Mouse (Mus musculus) CH12.LX (cell line): ENCODE data around the gene Kif28. TPM values are rescaled to one million over a fixed set of nuclear protein-coding genes. Genes with fewer than 3 reads are reported as not detected.

Source experiments
- DNase-seq: peaks from one replicate; pipeline ENCODE4 v3.0.0-alpha.2; 2013; ENCODE audit errors: extremely low read depth
- H3K27ac ChIP-seq: 2 replicates; pipeline ENCODE4 v1.5.1; 2012; ENCODE audit warnings: low read depth, mild to moderate bottlenecking, control low read depth, moderate library complexity; ENCODE audit not compliant: insufficient read depth
- H3K27me3 ChIP-seq: replicated peaks from 2 replicates; pipeline ENCODE3; 2012; ENCODE audit warnings: inconsistent platforms
- H3K36me3 ChIP-seq, 2 experiments: replicated peaks in 1 of 2; 2 replicates each; pipeline versions ENCODE3 to v1.6.1; 2012; ENCODE audit warnings: inconsistent platforms in 1 of 2, low read length in 1 of 2, mild to moderate bottlenecking in 1 of 2, mixed read lengths in 1 of 2, moderate library complexity in 1 of 2; ENCODE audit not compliant: control insufficient read depth in 1 of 2, insufficient read depth in 1 of 2
- H3K4me1 ChIP-seq, 2 experiments: 2 replicates each; pipeline ENCODE4 v1.6.1; 2012; ENCODE audit warnings: inconsistent platforms in 1 of 2, moderate library complexity in 1 of 2; ENCODE audit not compliant: insufficient read depth in 2 of 2, control insufficient read depth in 1 of 2
- H3K4me2 ChIP-seq: 2 replicates; pipeline ENCODE4 v1.6.1; 2012; ENCODE audit warnings: low read depth, mild to moderate bottlenecking, control low read depth; ENCODE audit not compliant: poor library complexity, insufficient read depth, severe bottlenecking
- H3K4me3 ChIP-seq, 3 experiments: fragments of 150-350 bp in 1 of 3; sonication (generic) in 1 of 3; replicated peaks in 1 of 3; 2 replicates each; pipeline versions ENCODE3 to v1.5.1; 2011 to 2012; ENCODE audit warnings: low read depth in 2 of 3, low read length in 2 of 3, mild to moderate bottlenecking in 2 of 3, moderate library complexity in 2 of 3, control low read depth in 1 of 3, improper control_type of control experiment in 1 of 3, inconsistent platforms in 1 of 3, mixed read lengths in 1 of 3; ENCODE audit not compliant: poor library complexity in 1 of 3
- H3K79me2 ChIP-seq: replicated peaks from 2 replicates; pipeline ENCODE4 v1.6.1; 2012; ENCODE audit warnings: mild to moderate bottlenecking, moderate library complexity; ENCODE audit not compliant: control insufficient read depth, poor library complexity, insufficient read depth, severe bottlenecking; ENCODE audit errors: extremely low read depth
- H3K9ac ChIP-seq: 2 replicates; pipeline ENCODE4 v1.6.1; 2012; ENCODE audit warnings: low read depth, mild to moderate bottlenecking, control low read depth, moderate library complexity; ENCODE audit not compliant: insufficient read depth
- H3K9me3 ChIP-seq: replicated peaks from 2 replicates; pipeline ENCODE3; 2012; ENCODE audit warnings: low read length, inconsistent platforms, mixed read lengths
- BHLHE40 ChIP-seq: IDR thresholded peaks from 2 replicates; pipeline ENCODE4 v1.6.1; 2011; ENCODE audit warnings: mild to moderate bottlenecking, low read depth, low read length, improper control_type of control experiment
- CHD1 ChIP-seq: IDR thresholded peaks from 2 replicates; pipeline ENCODE4 v1.6.1; 2012; ENCODE audit warnings: low read depth, low read length, improper control_type of control experiment, inconsistent platforms
- CHD2 ChIP-seq: IDR thresholded peaks from 2 replicates; pipeline ENCODE4 v1.6.1; 2011; ENCODE audit warnings: low read length, improper control_type of control experiment
- CTCF ChIP-seq, 2 experiments: IDR thresholded peaks in 1 of 2; conservative IDR thresholded peaks in 1 of 2; 2 replicates each; pipeline ENCODE4 v1.5.1; 2011 to 2012; ENCODE audit warnings: low read depth in 2 of 2, low read length in 2 of 2, improper control_type of control experiment in 1 of 2, inconsistent platforms in 1 of 2, mild to moderate bottlenecking in 1 of 2, moderate library complexity in 1 of 2
- E2F4 ChIP-seq: IDR thresholded peaks from 2 replicates; pipeline ENCODE4 v1.6.1; 2011; ENCODE audit warnings: low read depth, low read length, improper control_type of control experiment; ENCODE audit not compliant: insufficient replicate concordance
- ELF1 ChIP-seq: IDR thresholded peaks from 2 replicates; pipeline ENCODE4 v1.6.1; 2014; ENCODE audit warnings: low read depth, mild to moderate bottlenecking, inconsistent platforms, low read length, improper control_type of control experiment
- EP300 ChIP-seq: IDR thresholded peaks from 2 replicates; pipeline ENCODE4 v1.6.1; 2011; ENCODE audit warnings: low read length, improper control_type of control experiment
- GABPA ChIP-seq: IDR thresholded peaks from 2 replicates; pipeline ENCODE4 v1.6.1; 2012; ENCODE audit warnings: low read depth, low read length, improper control_type of control experiment, inconsistent platforms; ENCODE audit not compliant: insufficient replicate concordance
- IRF4 ChIP-seq: IDR thresholded peaks from 2 replicates; pipeline ENCODE4 v1.6.1; 2014; ENCODE audit warnings: low read depth, mild to moderate bottlenecking, inconsistent platforms, low read length, improper control_type of control experiment
- JUN ChIP-seq: IDR thresholded peaks from 2 replicates; pipeline ENCODE4 v1.6.1; 2011; ENCODE audit warnings: low read depth, mild to moderate bottlenecking, low read length, improper control_type of control experiment, moderate library complexity; ENCODE audit not compliant: insufficient read depth
- JUND ChIP-seq: conservative IDR thresholded peaks from 2 replicates; pipeline ENCODE4 v1.6.1; 2011; ENCODE audit warnings: low read depth, low read length, improper control_type of control experiment
- KAT2A ChIP-seq: IDR thresholded peaks from 2 replicates; pipeline ENCODE4 v1.6.1; 2012; ENCODE audit warnings: low read length, improper control_type of control experiment, inconsistent platforms; ENCODE audit not compliant: insufficient replicate concordance
- MAZ ChIP-seq: IDR thresholded peaks from 2 replicates; pipeline ENCODE4 v1.6.1; 2012; ENCODE audit warnings: low read depth, mild to moderate bottlenecking, inconsistent platforms, low read length, improper control_type of control experiment, moderate library complexity
- MYC ChIP-seq: IDR thresholded peaks from 2 replicates; pipeline ENCODE4 v1.6.1; 2011; ENCODE audit warnings: low read depth, mild to moderate bottlenecking, improper control_type of control experiment, low read length
- NELFE ChIP-seq: IDR thresholded peaks from 2 replicates; pipeline ENCODE4 v1.6.1; 2011; ENCODE audit warnings: low read depth, low read length, improper control_type of control experiment
- NRF1 ChIP-seq: IDR thresholded peaks from 2 replicates; pipeline ENCODE4 v1.6.1; 2014; ENCODE audit warnings: low read depth, mild to moderate bottlenecking, inconsistent platforms, low read length, improper control_type of control experiment, moderate library complexity
- POLR2A ChIP-seq: IDR thresholded peaks from 2 replicates; pipeline ENCODE4 v1.6.1; 2011; ENCODE audit warnings: low read depth, mild to moderate bottlenecking, improper control_type of control experiment, low read length
- RAD21 ChIP-seq: IDR thresholded peaks from 2 replicates; pipeline ENCODE4 v1.6.1; 2011; ENCODE audit warnings: low read depth, mild to moderate bottlenecking, low read length, improper control_type of control experiment, moderate library complexity
- RCOR1 ChIP-seq: conservative IDR thresholded peaks from 2 replicates; pipeline ENCODE4 v1.6.1; 2012; ENCODE audit warnings: low read depth, mild to moderate bottlenecking, inconsistent platforms, low read length, improper control_type of control experiment
- SMC3 ChIP-seq: IDR thresholded peaks from 2 replicates; pipeline ENCODE4 v1.6.1; 2011; ENCODE audit warnings: low read depth, low read length, improper control_type of control experiment
- TCF12 ChIP-seq: IDR thresholded peaks from 2 replicates; pipeline ENCODE4 v1.6.1; 2014; ENCODE audit warnings: low read depth, mild to moderate bottlenecking, inconsistent platforms, low read length, improper control_type of control experiment
- UBTF ChIP-seq: IDR thresholded peaks from 2 replicates; pipeline ENCODE4 v1.6.1; 2012; ENCODE audit warnings: low read depth, mild to moderate bottlenecking, inconsistent platforms, low read length, improper control_type of control experiment, moderate library complexity
- ZKSCAN1 ChIP-seq: IDR thresholded peaks from 2 replicates; pipeline ENCODE4 v1.6.1; 2012; ENCODE audit warnings: low read depth, inconsistent platforms, low read length, improper control_type of control experiment, borderline replicate concordance
- ZMIZ1 ChIP-seq: IDR thresholded peaks from 2 replicates; pipeline ENCODE4 v1.6.1; 2012; ENCODE audit warnings: low read depth, mild to moderate bottlenecking, inconsistent platforms, low read length, improper control_type of control experiment
- ZNF384 ChIP-seq: IDR thresholded peaks from 2 replicates; pipeline ENCODE4 v1.6.1; 2012; ENCODE audit warnings: low read depth, low read length, improper control_type of control experiment, inconsistent platforms
- dilution Hi-C: fragments of 300-500 bp; cut with MboI; formaldehyde crosslinking; loops from 2 replicates; pipeline ENCODE4 v1.14.3; 2020; ENCODE audit warnings: low sequenced_read_pairs; ENCODE audit not compliant: extremely low pct_unique_long_range_greater_than_20kb, extremely low pct_ligation_motif_present
- in situ Hi-C: fragments of 300-500 bp; cut with MboI; formaldehyde crosslinking; loops from 3 replicates; pipeline ENCODE4 v1.14.3; 2019; ENCODE audit warnings: low sequenced_read_pairs, low pct_ligation_motif_present, low pct_unique_long_range_greater_than_20kb, mixed read lengths
- polyA plus RNA-seq: library from polyadenylated mRNA; unstranded; fragments of >175 nt; gene quantifications from 2 replicates; pipeline ENCODE4 v1.2.1, GENCODE M21; 2012; ENCODE audit warnings: low read depth; ENCODE audit not compliant: insufficient read length
- total RNA-seq, 2 experiments: library from RNA; depleted of rRNA; stranded (reverse); fragments of 300-350 nt in 1 of 2; fragments of >200 nt in 1 of 2; gene quantifications; 2 replicates each; pipeline ENCODE4 v1.2.3; 2012 to 2014

Kif28 gene
- total and polyA plus RNA-seq, 3 experiments: 0.07 TPM; not detected in 2

- in situ Hi-C loops: no loop called here
- H3K27me3 ChIP-seq: no peaks in the 10 kb centered on the region
- H3K4me2 ChIP-seq: no peak overlapping the region
- H3K36me3 ChIP-seq: peaks cover 54 to 94% of the 10 kb centered on the region in 2 experiments
- H3K9me3 ChIP-seq: no peaks in the 10 kb centered on the region
- peaks cover 8% of the 10 kb centered on the region; the same call in 1 of the 2 replicates for H3K79me2 ChIP-seq
- H3K4me1 ChIP-seq: no peaks in the 10 kb centered on the region
- H3K27ac ChIP-seq: no peak overlapping the region
- dilution Hi-C loops: no loop called here
- DNase-seq: no peak
- no peak overlapping the region for H3K9ac ChIP-seq
- TF ChIP-seq TCF12 (no peak), BHLHE40 (no peak), E2F4 (no peak), RAD21 (no peak), CHD2 (no peak), CTCF (conservative IDR thresholded peaks at IDR 0.05 in 1 of 2, IDR thresholded peaks at IDR 0.05 in 1 of 2; ENCODE audit: low read depth in 2 of 2, low read length in 2 of 2) (no peak), ZKSCAN1 (no peak), SMC3 (no peak), MYC (no peak), KAT2A (no peak), JUND (no peak), MAZ (no peak), RCOR1 (no peak)
- TF ChIP-seq, all 38 proteins: peak for 0
- no peak overlapping the region for H3K4me3 ChIP-seq
Measured at GRCm38 (mm10) chr1:179760086-179760485, 15.0 kb upstream of the Kif28 start.

- no peak overlapping the region for H3K27ac ChIP-seq
- peaks cover 12% of the 10 kb centered on the region for H3K79me2 ChIP-seq
- H3K27me3 ChIP-seq: no peaks in the 10 kb centered on the region
- no peaks in the 10 kb centered on the region for H3K9me3 ChIP-seq
- TF ChIP-seq E2F4 (no peak), BHLHE40 (no peak), RCOR1 (no peak), JUND (no peak), CHD2 (no peak)
- no peak overlapping the region for H3K4me3 ChIP-seq
- H3K4me1 ChIP-seq: peaks cover 0 to 8% of the 10 kb centered on the region in 2 experiments; a peak in 2 of 4 replicates
- dilution Hi-C loops (no loop called here), in situ Hi-C loops (no loop called here)
- no peak overlapping the region for H3K4me2 ChIP-seq
- no peak overlapping the region for H3K9ac ChIP-seq
- H3K36me3 ChIP-seq: peaks cover 58 to 96% of the 10 kb centered on the region in 2 experiments
- no peak for DNase-seq
Measured at GRCm38 (mm10) chr1:179756477-179756876, 11.4 kb upstream of the Kif28 start.

- Histone ChIP-seq H3K9ac (no peak overlapping the region), H3K4me3 (no peak overlapping the region), H3K79me2 (peaks cover 38% of the 10 kb centered on the region), H3K4me1 (peaks cover 0 to 25% of the 10 kb centered on the region in 2 experiments; a peak in 2 of 4 replicates), H3K27ac (no peak overlapping the region), H3K27me3 (no peaks in the 10 kb centered on the region), H3K36me3 (peaks cover 60 to 96% of the 10 kb centered on the region in 2 experiments), H3K4me2 (no peak overlapping the region), H3K9me3 (no peaks in the 10 kb centered on the region)
- in situ Hi-C loops (no loop called here), dilution Hi-C loops (no loop called here)
- no peak for DNase-seq
- no peak for TF ChIP-seq ZMIZ1
- TF ChIP-seq CHD1: no peak
- TF ChIP-seq IRF4: no peak
- no peak for TF ChIP-seq CTCF (conservative IDR thresholded peaks at IDR 0.05 in 1 of 2, IDR thresholded peaks at IDR 0.05 in 1 of 2; ENCODE audit: low read depth in 2 of 2, low read length in 2 of 2)
- TF ChIP-seq KAT2A: no peak
- no peak for TF ChIP-seq UBTF
- TF ChIP-seq JUN: no peak
- TF ChIP-seq E2F4: no peak
- no peak for TF ChIP-seq BHLHE40
- TF ChIP-seq POLR2A: no peak
- TF ChIP-seq MYC: no peak
- TF ChIP-seq GABPA: no peak
- no peak for TF ChIP-seq EP300
- no peak for TF ChIP-seq ZKSCAN1
- TF ChIP-seq ZNF384: no peak
- TF ChIP-seq NRF1: no peak
- TF ChIP-seq JUND: no peak
- TF ChIP-seq NELFE: no peak
- no peak for TF ChIP-seq ELF1
Measured at GRCm38 (mm10) chr1:179753006-179753405, 7.9 kb upstream of the Kif28 start.
